Mouse (Mus musculus) R1 (cell line): ENCODE results near the gene Lrrc34.

Experiments
- DNase-seq: peaks from one replicate; pipeline ENCODE4 v3.0.0-alpha.2; 2018; ENCODE audit warnings: low read depth, low spot score

Gene Lrrc34

GRCm38 (mm10) chr3:30600717-30601116, 47.0 kb downstream of the Lrrc34 start:
- DNase-seq: peak; percentile 51

GRCm38 (mm10) chr3:30599711-30600545, 47.7 kb downstream of the Lrrc34 start, which contains the start of gene Actrt3:
TSS of gene Actrt3 (minus strand) at chr3:30599939.
- peak; percentile 25 for DNase-seq

- no peak for DNase-seq
Measured at GRCm38 (mm10) chr3:30597271-30597670, 50.4 kb downstream of the Lrrc34 start.

GRCm38 (mm10) chr3:30595111-30595832, 52.4 kb downstream of the Lrrc34 start:
- peak; percentile 71 for DNase-seq

GRCm38 (mm10) chr3:30593719-30594485, 53.8 kb downstream of the Lrrc34 start:
- DNase-seq: peak; percentile 82

- peak; percentile 84 for DNase-seq
Measured at GRCm38 (mm10) chr3:30592418-30592853, 55.2 kb downstream of the Lrrc34 start.

GRCm38 (mm10) chr3:30588865-30589264, 58.8 kb downstream of the Lrrc34 start:
- DNase-seq: no peak
